Mouse (Mus musculus) spleen, postnatal 4 days (tissue): ENCODE results near the gene Ttf2.

Source experiments
- DNase-seq, 2 experiments: peaks; one replicate each; pipeline ENCODE4 v3.0.0; 2022; ENCODE audit warnings: low spot score in 2 of 2

Ttf2 gene

DNA sequence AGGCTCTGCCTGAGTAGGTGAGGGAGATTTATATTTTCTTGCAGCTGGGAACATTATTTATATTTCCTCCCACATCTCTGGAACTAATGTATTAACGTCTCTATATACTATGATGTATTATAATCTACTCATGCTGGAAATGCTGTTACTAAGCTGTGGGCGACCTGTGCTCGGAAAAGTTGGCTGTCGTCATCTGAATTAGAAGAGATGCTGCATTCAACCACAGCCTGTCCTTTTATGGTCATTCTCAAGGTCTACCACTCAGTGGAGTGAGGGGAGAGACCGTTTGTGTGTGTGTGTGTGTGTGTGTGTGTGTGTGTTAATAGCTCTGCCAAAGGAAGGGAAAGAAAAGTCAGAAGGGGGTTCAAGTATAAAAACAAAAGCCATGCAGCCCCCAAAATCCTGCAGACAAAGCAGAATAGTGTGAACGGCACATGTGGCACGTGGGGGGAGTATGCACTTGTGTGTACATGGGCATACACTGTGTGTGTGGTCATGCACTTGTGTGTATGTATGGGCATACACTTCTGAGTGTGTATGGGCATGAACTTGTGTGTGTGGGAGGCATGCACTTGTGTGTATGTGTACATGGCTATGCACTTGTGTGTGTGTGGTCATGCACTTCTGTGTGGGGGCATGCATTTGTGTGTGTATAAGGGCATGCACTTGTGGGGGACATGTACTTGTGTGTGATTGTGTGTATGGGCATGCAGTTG lies 57.8 kb downstream of the Ttf2 start:
- DNase-seq, result no peak

DNA sequence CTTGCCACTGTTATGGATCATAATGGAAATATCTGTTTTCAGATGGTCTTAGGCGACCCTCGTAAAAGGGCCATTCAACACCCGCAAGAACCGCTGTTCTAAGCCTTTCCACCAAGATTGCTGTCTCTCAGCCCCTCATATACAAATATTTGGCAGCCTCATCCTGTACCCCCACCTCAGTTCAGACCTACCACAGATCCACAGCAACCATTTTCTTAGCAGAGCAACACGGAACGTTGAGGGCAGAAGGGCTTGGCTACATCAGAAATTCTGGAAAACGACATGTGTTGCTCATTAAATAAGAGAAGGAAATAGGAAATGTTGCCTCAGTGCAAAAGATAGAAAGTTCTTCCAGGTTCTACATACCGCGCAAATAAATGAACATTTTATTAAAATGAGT lies 58.4 kb downstream of the Ttf2 start:
- no peak for DNase-seq

DNA sequence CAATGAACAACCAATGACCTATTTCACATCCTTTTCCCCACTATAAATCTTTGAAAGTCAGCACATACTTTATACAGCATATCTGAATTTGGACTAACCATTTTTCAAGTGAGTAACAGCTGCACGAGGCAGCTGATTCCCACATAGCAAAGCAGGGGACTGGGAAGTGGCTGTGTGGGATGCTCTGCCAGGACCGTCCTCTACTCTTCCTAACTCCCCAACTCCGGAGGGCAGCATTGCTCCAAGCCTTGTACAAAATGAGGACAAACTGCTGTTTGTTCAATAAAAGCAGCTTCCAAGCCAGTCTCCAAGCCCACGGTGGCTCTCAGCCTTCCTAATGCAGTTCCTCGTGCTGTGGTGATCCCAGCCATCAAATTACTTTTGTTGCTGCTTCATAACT lies 58.8 kb downstream of the Ttf2 start:
- no peak for DNase-seq

DNA sequence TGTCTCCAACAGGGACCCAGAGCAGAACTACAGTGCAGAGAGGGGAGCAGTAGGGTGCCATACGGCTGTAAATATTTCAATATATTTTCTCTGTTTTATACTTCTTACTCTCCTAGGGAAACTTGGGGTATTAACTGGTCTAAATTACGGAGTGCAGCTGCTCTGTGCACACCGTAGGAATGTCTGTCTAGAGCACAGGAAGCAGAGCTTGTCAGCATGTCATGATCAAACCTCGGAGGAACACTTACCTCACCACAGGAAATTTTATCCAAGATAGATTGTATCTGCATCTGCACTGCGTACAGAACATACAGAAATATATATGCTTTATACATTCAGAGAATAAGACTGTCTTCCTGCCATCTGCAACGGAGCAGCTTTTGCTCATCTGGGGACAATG lies 60.9 kb downstream of the Ttf2 start:
- DNase-seq, result no peak

DNA sequence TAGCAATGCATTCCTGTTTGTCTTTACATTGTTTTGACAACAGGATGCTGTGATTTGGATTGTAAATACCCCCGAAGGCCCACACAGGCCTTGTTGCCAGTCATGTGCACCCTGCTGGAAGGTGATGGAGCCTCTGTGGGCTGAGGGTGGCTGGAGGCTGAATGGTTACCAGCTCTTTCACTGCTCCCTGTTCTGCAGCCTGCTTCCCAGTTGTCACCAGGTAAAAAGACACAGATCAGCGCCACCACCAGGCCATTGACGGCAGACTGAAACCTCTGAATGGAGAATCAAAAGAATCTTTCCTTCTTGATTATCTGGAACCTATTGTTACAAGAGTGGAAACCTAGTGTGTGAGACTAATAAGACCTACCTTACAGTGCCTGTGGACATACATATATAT lies 62.5 kb downstream of the Ttf2 start:
- no peak for DNase-seq

DNA sequence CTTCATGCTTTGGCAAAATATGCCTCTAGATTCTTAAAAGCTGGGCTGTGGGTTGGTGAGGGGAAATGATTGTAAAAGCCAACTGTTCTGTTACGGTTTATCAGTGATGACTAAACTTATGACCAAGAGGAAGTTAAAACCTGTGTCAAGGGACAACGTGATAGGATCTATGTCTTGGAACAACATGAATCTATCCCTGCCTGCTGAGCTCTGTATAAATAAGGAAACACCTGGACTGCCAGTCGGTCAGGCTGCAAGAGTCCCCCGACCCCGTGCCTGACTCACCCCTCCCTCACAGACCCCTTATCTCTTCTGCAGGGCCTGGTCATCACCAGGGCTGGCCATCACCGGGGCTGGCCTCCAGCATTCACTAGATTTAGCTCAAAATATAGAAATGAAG lies 63.3 kb downstream of the Ttf2 start:
- no peak for DNase-seq

DNA sequence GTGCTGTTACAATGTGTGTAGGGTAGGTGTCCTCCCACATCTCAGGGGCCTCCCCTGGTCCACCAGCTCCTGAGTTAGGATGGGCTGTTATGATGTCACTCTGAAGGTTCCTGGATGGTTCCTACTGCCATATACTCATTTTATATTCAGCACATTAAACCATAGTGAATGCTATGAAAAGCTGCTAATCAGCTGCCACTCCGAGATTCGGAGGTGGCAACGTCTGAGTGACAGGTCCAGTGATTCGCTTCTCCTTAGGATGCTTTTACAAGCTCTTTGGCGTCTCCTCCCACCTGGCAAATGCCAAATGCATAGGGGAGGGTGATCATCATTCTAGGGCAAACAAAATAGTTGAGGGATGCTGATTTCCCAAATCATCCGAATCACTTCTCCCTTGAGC lies 74.0 kb downstream of the Ttf2 start:
- no peak for DNase-seq

DNA sequence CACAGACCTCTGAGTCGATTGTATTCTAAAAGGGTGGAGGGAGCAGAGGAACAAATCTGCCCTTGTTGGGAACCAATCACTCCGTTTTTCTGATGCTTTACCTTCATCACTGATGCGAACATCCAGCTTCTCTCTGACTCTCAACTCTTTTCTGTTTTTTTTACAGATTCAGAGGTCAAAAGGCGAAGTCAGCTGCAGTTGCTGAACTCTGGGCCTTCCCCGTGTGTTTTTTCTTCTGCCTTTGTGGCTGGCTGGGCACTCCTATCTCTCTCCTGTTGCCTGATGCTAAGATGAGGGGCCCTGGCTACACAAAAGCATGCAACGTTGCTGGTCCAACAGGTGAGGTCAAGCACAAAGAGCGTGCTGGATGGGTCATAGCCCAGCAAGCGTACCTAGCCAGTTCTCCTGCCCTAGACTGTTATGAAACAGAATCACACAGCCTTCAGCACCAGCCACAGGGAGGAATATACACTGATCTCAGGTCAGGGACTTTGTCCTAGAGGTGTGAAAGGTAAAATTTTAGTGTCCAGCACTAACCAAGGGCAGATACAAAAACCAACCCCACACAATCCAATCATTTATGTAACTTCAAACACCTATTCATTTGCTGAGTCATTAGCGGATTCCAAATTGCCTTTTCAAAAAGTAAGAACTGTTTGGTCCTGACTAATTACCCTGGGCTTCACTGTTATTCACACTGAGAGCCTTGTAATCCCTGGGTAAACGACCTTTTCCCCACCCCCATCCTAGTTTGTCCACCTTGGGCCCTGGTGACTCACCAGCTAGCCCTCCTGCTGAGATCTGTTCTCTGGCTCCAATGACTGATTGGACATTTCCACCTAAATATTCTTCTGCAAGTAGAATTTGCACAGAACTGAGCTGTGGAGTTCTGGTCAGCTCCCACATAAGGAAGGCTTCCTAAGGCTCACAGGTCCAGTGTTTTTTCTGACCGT lies 76.8 kb downstream of the Ttf2 start:
- no peak for DNase-seq

DNA sequence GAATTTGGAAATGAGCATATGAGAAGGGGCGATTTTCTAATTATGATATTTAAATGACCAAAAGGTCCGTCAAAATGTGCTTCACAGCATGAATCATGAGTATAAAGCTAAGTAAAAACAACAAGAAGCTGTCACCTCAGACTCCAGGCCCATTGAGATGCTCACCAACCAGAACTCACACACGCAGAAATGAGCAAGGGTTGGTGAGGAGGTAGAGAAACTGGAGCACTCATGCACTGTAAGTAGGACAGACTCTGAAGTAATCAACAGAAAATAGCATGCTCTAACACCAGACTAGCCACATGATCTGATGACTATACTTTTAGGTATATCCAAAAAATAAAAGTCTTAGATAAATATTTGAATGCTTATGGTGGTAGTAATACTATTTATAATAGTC lies 79.1 kb downstream of the Ttf2 start:
- no peak for DNase-seq

DNA sequence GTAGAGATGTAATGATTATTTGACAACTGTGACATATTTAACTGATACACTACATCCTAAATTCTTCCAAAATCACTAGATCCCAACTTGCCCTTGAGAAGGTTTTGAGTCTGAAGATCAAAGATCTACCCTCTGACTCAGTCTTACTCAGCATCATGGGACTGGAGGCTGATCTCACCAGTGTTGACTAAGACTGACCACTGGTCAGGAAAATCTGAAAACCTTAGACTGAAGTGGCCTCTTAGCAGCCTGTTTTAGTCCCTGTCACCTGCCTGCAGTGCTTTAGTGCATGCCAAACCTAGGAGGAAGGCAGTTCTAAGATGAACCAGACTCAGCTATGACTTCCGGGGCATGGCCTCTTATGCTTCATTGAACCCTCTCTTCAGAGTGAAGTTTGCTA lies 80.2 kb downstream of the Ttf2 start:
- DNase-seq, result no peak
